Mouse (Mus musculus) cerebellum, adult (tissue): ENCODE data around the gene Ccdc136.
"Not testable (repeated sequence)": the region's sequence is repeated elsewhere in the genome, so short reads cannot be mapped to it uniquely, and the experiment has no call there.

ENCODE experiments used
- ATAC-seq: cut with Nextera tagmentation; 2 replicates; pipeline ENCODE4 v1.9.2; 2017; ENCODE audit warnings: mild to moderate bottlenecking, moderate library complexity, mixed read lengths; ENCODE audit not compliant: insufficient number of reproducible peaks, low FRiP score, low TSS enrichment

Gene Ccdc136

GRCm38 (mm10) chr6:29395910-29396713, at the start of gene Ccdc136:
Gene Ccdc136 (plus strand): TSS chr6:29396309.
- ATAC-seq = peak; percentile 85

GRCm38 (mm10) chr6:29346512-29346911, 49.6 kb upstream of the Ccdc136 start:
- not testable (repeated sequence) for ATAC-seq

DNA sequence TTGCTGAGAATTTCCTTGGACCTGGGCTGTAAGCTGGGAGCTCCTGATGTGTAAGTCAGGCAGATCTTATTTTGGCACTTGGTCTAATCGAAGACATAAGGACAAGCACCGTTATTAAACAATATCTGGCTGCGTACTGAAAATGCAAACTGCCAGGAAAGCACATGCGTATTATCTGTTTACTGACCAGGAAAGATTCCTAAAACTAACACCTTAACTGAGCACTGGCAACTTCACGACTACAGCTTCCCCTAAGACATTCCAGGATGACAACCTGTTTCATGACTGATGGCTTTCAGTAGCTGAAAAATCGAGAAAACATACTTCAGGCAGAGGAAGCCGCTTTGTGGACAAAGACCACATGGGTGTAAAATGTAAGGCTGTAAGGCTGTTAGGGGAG, 48.9 kb upstream of the Ccdc136 start:
- 0 out of 2 replicates have a peak, but pooled peaks have one; percentile 5 for ATAC-seq

GRCm38 (mm10) chr6:29347665-29348370, 48.3 kb upstream of the Ccdc136 start, which contains the start of gene Calu:
Gene Calu (plus strand): TSS chr6:29348069.
- ATAC-seq = peak; percentile 99

- no peak for ATAC-seq
Measured at GRCm38 (mm10) chr6:29348371-29348724, 47.8 kb upstream of the Ccdc136 start.

GRCm38 (mm10) chr6:29351613-29352012, 44.5 kb upstream of the Ccdc136 start:
- no peak for ATAC-seq

GRCm38 (mm10) chr6:29352816-29353215, 43.3 kb upstream of the Ccdc136 start:
- no peak for ATAC-seq

- peak; percentile 40; the same call in 1 of the 2 replicates for ATAC-seq
Measured at GRCm38 (mm10) chr6:29359386-29359785, 36.7 kb upstream of the Ccdc136 start.

DNA sequence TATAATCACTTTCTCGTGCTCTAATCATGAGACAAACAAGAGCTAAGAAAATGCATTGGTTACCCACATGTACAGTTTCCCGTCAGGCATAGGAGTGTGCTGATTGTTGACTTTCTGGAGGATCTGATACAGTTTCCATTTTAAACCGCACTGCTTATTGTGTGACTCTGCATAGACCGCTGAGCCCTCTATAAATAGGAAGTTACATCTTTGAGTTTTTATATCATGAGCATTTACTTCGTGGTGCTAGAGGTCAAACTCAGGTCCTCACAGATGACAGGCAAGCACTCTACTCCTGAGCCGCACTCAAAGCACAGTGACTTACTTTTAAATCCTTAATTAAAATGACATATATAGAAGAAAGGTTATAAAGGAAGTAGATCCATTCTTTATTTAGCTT, 35.9 kb upstream of the Ccdc136 start:
- ATAC-seq = no peak

GRCm38 (mm10) chr6:29362246-29363128, 33.6 kb upstream of the Ccdc136 start:
- no peak for ATAC-seq

GRCm38 (mm10) chr6:29363129-29363515, 33.0 kb upstream of the Ccdc136 start:
- no peak for ATAC-seq

DNA sequence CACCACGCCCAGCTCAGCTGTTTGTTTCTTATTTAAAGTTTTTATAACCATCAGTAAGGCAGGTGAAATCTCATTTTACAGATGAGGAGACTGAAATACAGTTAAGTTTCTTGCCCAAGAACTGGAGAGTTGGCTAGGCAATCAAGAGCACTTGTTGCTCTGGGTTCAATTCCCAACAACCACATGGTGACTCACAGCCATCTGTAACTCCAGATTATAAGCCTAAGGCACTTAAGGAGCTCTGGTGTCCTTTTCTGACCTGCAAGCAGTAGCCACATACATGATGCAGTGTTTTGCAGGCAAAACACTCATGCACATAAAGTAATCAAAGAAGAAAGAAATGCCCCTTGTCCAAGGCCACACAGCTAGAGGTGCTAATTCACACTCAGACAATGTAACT, 30.8 kb upstream of the Ccdc136 start:
- no peak for ATAC-seq

DNA sequence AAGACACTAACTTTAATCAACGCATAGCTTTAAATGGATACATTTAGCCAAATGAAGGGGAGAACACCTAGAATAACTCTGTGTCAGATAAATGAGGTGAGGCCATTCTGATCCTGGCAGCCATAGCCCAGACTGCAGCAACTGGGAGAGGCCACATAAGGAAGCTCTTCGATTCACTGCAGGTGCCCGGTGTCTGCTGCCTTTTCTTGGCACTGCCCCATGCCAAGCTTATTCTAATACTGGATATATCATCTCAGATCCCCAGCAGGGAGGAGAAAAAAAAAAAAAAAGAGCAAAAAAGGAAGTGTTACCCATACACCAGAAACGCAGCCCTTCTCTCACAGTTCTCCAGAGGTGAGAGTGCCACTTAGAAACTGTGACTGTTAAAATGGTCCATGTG, 18.7 kb upstream of the Ccdc136 start:
- ATAC-seq = no peak

DNA sequence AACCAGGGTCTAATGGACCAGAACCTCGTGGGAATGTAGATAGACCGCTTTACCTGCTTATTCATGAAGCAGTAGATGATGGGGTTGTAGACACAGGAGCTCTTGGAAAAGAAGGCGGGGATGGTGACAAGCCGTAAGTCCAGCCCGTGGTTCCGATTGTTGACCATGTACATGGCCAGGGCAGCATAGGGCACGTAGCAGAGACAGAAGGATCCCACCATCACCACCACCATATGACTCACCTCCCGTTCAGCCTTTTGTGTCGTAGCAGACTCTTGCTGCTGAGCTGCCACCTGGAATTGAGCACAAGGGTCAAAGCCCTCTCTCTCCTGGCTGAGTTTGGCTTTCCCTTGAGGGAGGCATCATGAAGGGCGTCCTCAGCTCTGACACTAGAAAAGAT, 17.4 kb upstream of the Ccdc136 start:
- ATAC-seq = no peak

GRCm38 (mm10) chr6:29379954-29380353, 16.2 kb upstream of the Ccdc136 start:
- ATAC-seq = no peak

- ATAC-seq = no peak
Measured at GRCm38 (mm10) chr6:29382442-29382841, 13.7 kb upstream of the Ccdc136 start.

DNA sequence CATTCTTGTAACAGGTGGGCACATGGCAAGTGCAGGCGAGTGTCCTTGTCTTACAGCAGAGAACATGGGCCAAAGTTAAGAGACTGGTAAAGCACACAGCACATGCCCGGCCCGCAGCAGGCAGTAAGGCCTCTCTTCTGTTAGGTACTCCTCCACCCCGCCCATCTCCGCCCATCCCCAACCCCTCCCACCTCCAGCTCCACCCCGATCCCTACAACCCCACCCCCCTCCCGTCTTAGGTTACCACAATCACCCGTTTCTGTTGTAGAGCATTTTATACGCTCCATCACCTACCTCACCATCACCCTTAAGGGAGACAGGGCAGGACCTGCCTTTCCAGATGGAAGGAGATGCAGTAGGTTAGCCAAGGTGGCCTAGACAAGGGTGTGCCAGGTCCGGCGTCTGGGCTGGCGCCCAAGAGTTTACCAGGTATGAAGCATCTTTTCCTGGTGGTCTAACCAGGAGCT, 8.0 kb upstream of the Ccdc136 start, which contains the start of gene Opn1sw:
TSS of gene Opn1sw (minus strand) at position 417 of the 467 bp plus-strand sequence.
- ATAC-seq = peak; percentile 49; the same call in 1 of the 2 replicates

- peak; percentile 82 for ATAC-seq
Measured at GRCm38 (mm10) chr6:29388606-29389080, 7.5 kb upstream of the Ccdc136 start.

DNA sequence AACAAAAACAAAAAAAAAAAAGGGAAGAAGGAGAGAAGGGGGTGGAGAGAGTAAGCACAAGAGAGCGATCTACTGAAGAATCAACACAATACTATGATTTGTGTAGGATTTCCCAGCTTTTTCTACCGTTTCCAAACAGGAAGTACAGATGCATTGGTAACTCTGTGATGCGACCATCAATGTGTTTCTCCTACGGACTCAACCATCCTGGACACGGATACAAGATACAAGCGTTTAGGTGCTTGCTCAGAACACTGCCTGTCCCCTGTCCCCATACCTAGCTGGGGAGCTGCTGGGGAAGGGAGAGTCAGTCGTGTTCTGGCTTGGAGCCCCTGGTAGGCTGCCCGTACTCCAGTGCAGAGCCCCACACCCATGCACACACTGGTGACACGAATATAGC, 6.7 kb upstream of the Ccdc136 start:
- ATAC-seq = no peak

DNA sequence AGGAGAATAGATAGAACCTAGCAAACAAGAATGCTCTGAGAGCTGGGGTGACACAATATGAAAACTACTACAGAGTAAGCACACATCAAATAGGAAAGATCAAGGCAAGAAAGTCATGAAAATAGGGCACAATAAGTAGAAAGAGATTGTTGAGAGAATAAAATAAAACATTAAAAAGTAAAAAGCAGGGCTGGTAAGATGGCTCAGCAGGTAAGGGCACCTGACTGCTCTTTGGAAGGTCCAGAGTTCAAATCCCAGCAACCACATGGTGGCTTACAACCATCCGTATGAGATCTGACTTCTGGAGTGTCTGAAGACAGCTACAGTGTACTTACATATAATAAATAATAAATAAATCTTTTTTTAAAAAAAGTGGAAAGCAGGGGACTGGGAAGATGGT, 5.6 kb upstream of the Ccdc136 start:
- not testable (repeated sequence) for ATAC-seq
